ENCODE assay signal across 8 mouse cellular contexts in the genomic region with DNA sequence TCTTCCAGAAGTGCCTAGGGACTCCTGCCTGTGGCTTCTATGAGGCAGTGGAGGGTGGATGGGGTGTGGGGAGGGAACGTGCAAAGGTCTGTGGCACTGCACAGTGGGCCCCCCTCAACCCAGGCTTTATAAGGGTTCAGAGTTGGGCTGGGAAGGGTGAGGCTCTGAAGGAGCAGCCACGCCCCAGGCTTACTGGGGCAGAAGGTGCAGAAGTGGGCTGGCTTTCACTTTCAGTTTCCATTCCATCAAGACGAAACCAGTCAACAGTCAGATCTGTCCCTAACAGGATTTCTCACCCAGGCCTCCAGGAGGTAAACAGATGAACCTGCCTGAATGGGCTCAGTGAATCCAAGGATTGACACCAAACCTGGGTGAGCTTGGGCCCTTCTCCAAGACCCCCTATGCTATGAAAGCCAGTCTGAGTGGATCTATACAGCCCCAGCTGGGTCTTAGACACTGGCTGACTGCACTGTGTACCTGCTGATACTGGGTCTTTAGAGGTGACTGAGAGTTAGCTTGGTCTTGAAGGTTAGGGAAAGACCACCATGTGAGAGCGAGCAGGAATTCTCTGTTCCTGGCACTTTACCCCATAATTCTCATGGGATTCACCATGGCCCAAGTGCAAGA.
DNase-seq lines count a peak whose midpoint lies in the region; ATAC-seq lines count a peak whose summit lies in the region.

No protein-coding gene starts in this region.

- intact Hi-C loops in left cerebral cortex, postnatal 25 days (cut with DNase I), result no loop called here

- DNase-seq in kidney, postnatal 36 days, result peak; percentile 32 to 36
- DNase-seq in thymus, postnatal 36 days, result peak; percentile 66 to 76
- no peak for DNase-seq in cerebellum, adult 11 months
- no peak for DNase-seq in left cerebral cortex, postnatal 25 days (ENCODE audit: low spot score in 2 of 2)
- DNase-seq in testis, postnatal 10 days (ENCODE audit: low spot score), result no peak

- no peak overlapping the region for H3K4me3 ChIP-seq in kidney, embryonic 15.5 days (replicated peaks)
- peak overlapping the region; percentile 91 for H3K4me3 ChIP-seq in megakaryocyte, embryonic 14.5 days (replicated peaks)

- no peaks in the 10 kb centered on the region for H3K9me3 ChIP-seq in kidney, embryonic 15.5 days (replicated peaks)
- peaks cover 6% of the 10 kb centered on the region; the same call in 1 of the 2 replicates for H3K9me3 ChIP-seq in megakaryocyte, embryonic 14.5 days

- H3K27me3 ChIP-seq in kidney, embryonic 15.5 days, result no peaks in the 10 kb centered on the region
- no peaks in the 10 kb centered on the region for H3K27me3 ChIP-seq in megakaryocyte, embryonic 14.5 days (replicated peaks)

- H3K4me2 ChIP-seq in kidney, embryonic 15.5 days, result no peak overlapping the region

- ATAC-seq in kidney, embryonic 15.5 days (replicated peaks; ENCODE audit: low FRiP score), result no peak
- peak; percentile 98 for ATAC-seq in inflammation-experienced regulatory T-cells, adult 6 months

- H3K27ac ChIP-seq in kidney, embryonic 15.5 days, result no peak overlapping the region

- no peak overlapping the region for H3K9ac ChIP-seq in kidney, embryonic 15.5 days

- no peaks in the 10 kb centered on the region for H3K36me3 ChIP-seq in kidney, embryonic 15.5 days
- no peaks in the 10 kb centered on the region for H3K36me3 ChIP-seq in megakaryocyte, embryonic 14.5 days (replicated peaks; ENCODE audit: low read length)

- H3K4me1 ChIP-seq in kidney, embryonic 15.5 days, result peaks cover 27% of the 10 kb centered on the region
- H3K4me1 ChIP-seq in megakaryocyte, embryonic 14.5 days, result peaks cover 59% of the 10 kb centered on the region

- 82% methylated on average over 4 of the region's 4 CpGs for WGBS in kidney, embryonic 15.5 days

Comparison
In these comparisons a context has a peak if more than half of its experiments do, and no peak if none do; other contexts are left out.
1. DNase-seq: peak in kidney, postnatal 36 days (2 of 2) and thymus, postnatal 36 days (2 of 2); none in cerebellum, adult 11 months (single experiment), left cerebral cortex, postnatal 25 days (0 of 2) and testis, postnatal 10 days (single experiment).